8 mouse cellular contexts compared by ENCODE assay signal in the genomic region with DNA sequence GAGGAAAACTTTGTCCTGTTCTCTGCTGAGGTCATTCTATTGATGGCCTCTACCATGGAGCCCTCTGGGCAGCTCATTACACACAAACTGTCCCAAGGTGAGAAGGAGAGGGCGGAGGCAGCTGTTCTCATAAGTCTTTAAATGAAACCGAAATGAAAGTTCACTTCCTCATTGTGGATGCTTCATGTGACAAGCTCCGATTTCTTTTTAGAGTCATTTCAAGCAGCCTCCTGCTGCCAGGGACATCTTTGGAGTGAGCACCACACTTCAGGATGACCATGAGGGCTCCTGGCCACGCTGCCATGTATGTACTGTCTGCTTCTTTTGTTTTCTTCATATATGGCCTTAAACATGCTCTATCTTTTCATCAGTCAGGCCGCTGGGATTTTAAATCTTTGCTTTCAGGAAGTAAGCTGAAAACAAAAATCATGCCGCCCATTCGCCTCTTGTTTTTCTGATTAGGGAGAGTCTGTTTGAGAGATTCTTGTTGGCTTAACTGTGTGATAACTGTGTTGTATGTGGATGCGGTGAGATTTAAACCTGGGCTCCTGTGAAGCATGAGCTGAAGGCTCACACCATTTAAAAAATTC. TPM values are rescaled to one million over a fixed set of nuclear protein-coding genes. Genes with fewer than 3 reads are reported as not detected.
A peak's percentile ranks its signal among the peaks of the same experiment; 100 is the strongest.
DNase-seq lines count a peak whose midpoint lies in the region; ATAC-seq and TF ChIP-seq lines count a peak whose summit lies in the region.

A gene (plus strand): TSS at position 165 of the 590 bp plus-strand sequence.

- H3K4me3 ChIP-seq in heart, embryonic 14.5 days (ENCODE audit: control insufficient read depth in 1 of 2, insufficient read depth in 1 of 2, low read depth in 1 of 2, low read length in 2 of 2): no peak within 1 kb of the TSS
- no peak within 1 kb of the TSS for H3K4me3 ChIP-seq in heart, embryonic 11.5 days (ENCODE audit: low read depth, low read length)
- peak within 1 kb of the TSS; percentile 92 for H3K4me3 ChIP-seq in bone marrow macrophage, adult 2 months (ENCODE audit: insufficient read depth, low read length)
- H3K4me3 ChIP-seq in midbrain, embryonic 15.5 days: no peak within 1 kb of the TSS

- DNase-seq in B cell, adult 2 months: peak; percentile 78
- DNase-seq in layer of hippocampus, adult 9-11 months: peak; percentile 49
- DNase-seq in retina, postnatal 1 day: no peak
- no peak for DNase-seq in frontal cortex, postnatal 10 days (ENCODE audit: low spot score in 2 of 2)

- no peak for ATAC-seq in heart, embryonic 14.5 days (ENCODE audit: insufficient number of reproducible peaks, insufficient read depth, low FRiP score, low read depth)
- ATAC-seq in heart, embryonic 11.5 days (replicated peaks; ENCODE audit: insufficient number of reproducible peaks, low FRiP score, low TSS enrichment): no peak
- no peak for ATAC-seq in midbrain, embryonic 15.5 days (replicated peaks)

- H3K27ac ChIP-seq in heart, embryonic 14.5 days (replicated peaks in 1 of 2; ENCODE audit: control insufficient read depth in 1 of 2, insufficient read depth in 1 of 2, low read depth in 2 of 2, low read length in 2 of 2): no peak within 1 kb of the TSS
- H3K27ac ChIP-seq in heart, embryonic 11.5 days (ENCODE audit: low read depth, low read length): no peak within 1 kb of the TSS
- peak within 1 kb of the TSS; percentile 98 for H3K27ac ChIP-seq in bone marrow macrophage, adult 2 months (ENCODE audit: insufficient read depth, low read depth, low read length)
- no peak within 1 kb of the TSS for H3K27ac ChIP-seq in midbrain, embryonic 15.5 days

- TF ChIP-seq POLR2A in bone marrow macrophage, adult 2 months (IDR thresholded peaks at IDR 0.05; ENCODE audit: borderline replicate concordance, low read depth, low read length): peak; percentile 43; the same call in 1 of the 2 replicates

- WGBS in heart, embryonic 14.5 days: 82% methylated on average over 8 of the region's 8 CpGs
- WGBS in heart, embryonic 11.5 days (ENCODE audit: insufficient replicate concordance): 78% methylated on average over 8 of the region's 8 CpGs
- WGBS in midbrain, embryonic 15.5 days: 91% methylated on average over 8 of the region's 8 CpGs

- no peaks in the 10 kb centered on the region for H3K36me3 ChIP-seq in heart, embryonic 14.5 days (ENCODE audit: control insufficient read depth, insufficient read depth, low read length)
- no peaks in the 10 kb centered on the region for H3K36me3 ChIP-seq in heart, embryonic 11.5 days (ENCODE audit: control insufficient read depth, insufficient read depth, low read length)
- H3K36me3 ChIP-seq in midbrain, embryonic 15.5 days (replicated peaks): no peaks in the 10 kb centered on the region

- H3K27me3 ChIP-seq in heart, embryonic 14.5 days (ENCODE audit: control insufficient read depth, insufficient read depth, low read length): no peaks in the 10 kb centered on the region
- H3K27me3 ChIP-seq in heart, embryonic 11.5 days (ENCODE audit: control insufficient read depth, insufficient read depth, low read length): no peaks in the 10 kb centered on the region
- no peaks in the 10 kb centered on the region for H3K27me3 ChIP-seq in midbrain, embryonic 15.5 days (replicated peaks)

- no peaks in the 10 kb centered on the region for H3K9me3 ChIP-seq in heart, embryonic 14.5 days (ENCODE audit: control insufficient read depth, low read length)
- H3K9me3 ChIP-seq in heart, embryonic 11.5 days (replicated peaks; ENCODE audit: control insufficient read depth, low read length): no peaks in the 10 kb centered on the region
- no peaks in the 10 kb centered on the region for H3K9me3 ChIP-seq in midbrain, embryonic 15.5 days

- H3K9ac ChIP-seq in heart, embryonic 14.5 days (ENCODE audit: low read length): no peak within 1 kb of the TSS
- H3K9ac ChIP-seq in heart, embryonic 11.5 days (ENCODE audit: low read depth, low read length): no peak within 1 kb of the TSS
- no peak within 1 kb of the TSS for H3K9ac ChIP-seq in midbrain, embryonic 15.5 days

- H3K4me1 ChIP-seq in heart, embryonic 14.5 days (ENCODE audit: control insufficient read depth in 2 of 2, insufficient read depth in 2 of 2, low read length in 2 of 2): peaks cover 0 to 4% of the 10 kb centered on the region in 2 experiments; a peak in 1 of 4 replicates
- no peaks in the 10 kb centered on the region for H3K4me1 ChIP-seq in heart, embryonic 11.5 days (ENCODE audit: control insufficient read depth, insufficient read depth, low read length)
- H3K4me1 ChIP-seq in bone marrow macrophage, adult 2 months (ENCODE audit: control insufficient read depth, insufficient read depth, low read length): peaks cover 49% of the 10 kb centered on the region
- no peaks in the 10 kb centered on the region for H3K4me1 ChIP-seq in midbrain, embryonic 15.5 days

- H3K4me2 ChIP-seq in heart, embryonic 14.5 days (ENCODE audit: low read length): no peak within 1 kb of the TSS
- no peak within 1 kb of the TSS for H3K4me2 ChIP-seq in heart, embryonic 11.5 days
- no peak within 1 kb of the TSS for H3K4me2 ChIP-seq in midbrain, embryonic 15.5 days

- no peak for TF ChIP-seq CTCF in bone marrow macrophage, adult 2 months (IDR thresholded peaks at IDR 0.05; ENCODE audit: low read depth, low read length)

RNA-seq across cellular contexts. Expression of the gene that starts here (rescaled TPM):
- 19.0 and 28.3 TPM in 2 replicates for polyA plus RNA-seq in heart, embryonic 14.5 days (2014; fragmentation: Nextera tagmentation; extraction: Ambion mirVana)
- 5.4 and 6.2 TPM in 2 replicates for polyA plus RNA-seq in heart, embryonic 11.5 days (2014; fragmentation: Nextera tagmentation; extraction: Ambion mirVana)
- polyA plus RNA-seq in bone marrow macrophage, adult 2 months (2012; ENCODE audit: insufficient read depth, insufficient read length, missing spikeins): 5,285 and 5,524 TPM in 2 replicates
- 11.1 and 12.9 TPM in 2 replicates for polyA plus RNA-seq in midbrain, embryonic 15.5 days (2015; fragmentation: Nextera tagmentation; extraction: Ambion mirVana)

Comparison
In these comparisons a context has a peak if more than half of its experiments do, and no peak if none do; other contexts are left out.
1. RNA of the gene that starts here (polyA plus RNA-seq): 5,285 to 5,524 TPM in bone marrow macrophage, adult 2 months; 19.0 to 28.3 TPM in heart, embryonic 14.5 days, 11.1 to 12.9 TPM in midbrain, embryonic 15.5 days and 5.4 to 6.2 TPM in heart, embryonic 11.5 days; every median in the first group is over 100 times any median in the second.
2. DNase-seq: peak in B cell, adult 2 months (2 of 2) and layer of hippocampus, adult 9-11 months (single experiment); none in retina, postnatal 1 day (single experiment) and frontal cortex, postnatal 10 days (0 of 2).